Mouse (Mus musculus): ENCODE data around the gene Sipa1l1.

Sipa1l1 gene

GRCm38 (mm10) chr12:82298662-82299460, 129.7 kb downstream of the Sipa1l1 start:
- DNase-seq, result peak; percentile 58

GRCm38 (mm10) chr12:82304140-82304539, 135.0 kb downstream of the Sipa1l1 start:
- no peak for DNase-seq

- no peak for DNase-seq
Observed at GRCm38 (mm10) chr12:82306035-82306434, 136.9 kb downstream of the Sipa1l1 start.

GRCm38 (mm10) chr12:82311593-82311992, 142.5 kb downstream of the Sipa1l1 start:
- DNase-seq, result no peak

GRCm38 (mm10) chr12:82312091-82312820, 143.1 kb downstream of the Sipa1l1 start:
- DNase-seq, result peak; percentile 66

- no peak for DNase-seq
Observed at GRCm38 (mm10) chr12:82313091-82313490, 144.0 kb downstream of the Sipa1l1 start.

GRCm38 (mm10) chr12:82319436-82320131, 150.5 kb downstream of the Sipa1l1 start:
- no peak for DNase-seq

GRCm38 (mm10) chr12:82320204-82320603, 151.1 kb downstream of the Sipa1l1 start:
- DNase-seq, result no peak

- DNase-seq, result no peak
Observed at GRCm38 (mm10) chr12:82321397-82321796, 152.3 kb downstream of the Sipa1l1 start.

GRCm38 (mm10) chr12:82321855-82322254, 152.7 kb downstream of the Sipa1l1 start:
- no peak for DNase-seq

- DNase-seq, result no peak
Observed at GRCm38 (mm10) chr12:82322759-82323451, 153.8 kb downstream of the Sipa1l1 start.

GRCm38 (mm10) chr12:82324621-82325020, 155.5 kb downstream of the Sipa1l1 start:
- DNase-seq, result no peak

GRCm38 (mm10) chr12:82325502-82325901, 156.4 kb downstream of the Sipa1l1 start:
- DNase-seq, result no peak

- DNase-seq, result no peak
Observed at GRCm38 (mm10) chr12:82326438-82326837, 157.3 kb downstream of the Sipa1l1 start.

- no peak for DNase-seq
Observed at GRCm38 (mm10) chr12:82328112-82328511, 159.0 kb downstream of the Sipa1l1 start.

- DNase-seq, result no peak
Observed at GRCm38 (mm10) chr12:82332836-82333614, 163.9 kb downstream of the Sipa1l1 start.

GRCm38 (mm10) chr12:82333999-82334398, 164.9 kb downstream of the Sipa1l1 start:
- no peak for DNase-seq

- no peak for DNase-seq
Observed at GRCm38 (mm10) chr12:82334550-82334949, 165.4 kb downstream of the Sipa1l1 start.

- no peak for DNase-seq
Observed at GRCm38 (mm10) chr12:82335095-82335494, 166.0 kb downstream of the Sipa1l1 start.

- no peak for DNase-seq
Observed at GRCm38 (mm10) chr12:82338550-82338949, 169.4 kb downstream of the Sipa1l1 start.

- peak; percentile 32 for DNase-seq
Observed at GRCm38 (mm10) chr12:82339221-82339861, 170.2 kb downstream of the Sipa1l1 start.
